Mouse (Mus musculus): Measurements from ENCODE around the gene H2afy. TPM values are rescaled to one million over a fixed set of nuclear protein-coding genes. Genes with fewer than 3 reads are reported as not detected.

The H2afy gene
- 369 and 380 TPM in 2 replicates for polyA plus RNA-seq (2015; fragmentation: Nextera tagmentation; extraction: Ambion mirVana)

DNA sequence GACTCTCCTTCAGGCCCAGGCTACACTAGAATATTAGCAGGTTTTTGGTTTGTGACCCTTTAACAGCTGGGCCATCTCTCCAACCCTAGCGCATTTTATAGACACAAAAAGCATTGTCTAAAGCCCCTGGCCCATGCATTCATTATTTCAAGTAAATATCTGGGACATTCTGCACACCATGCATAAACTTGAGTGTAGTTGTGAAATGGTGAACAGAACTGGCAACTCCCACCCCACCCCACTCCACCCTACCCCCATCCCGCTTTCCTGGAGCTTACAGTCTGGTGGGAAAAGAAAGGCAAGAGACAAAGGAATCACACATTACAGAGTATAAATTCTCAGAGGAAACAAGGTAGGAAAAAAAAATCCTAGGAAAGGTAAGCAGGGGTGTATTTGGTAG, at the start of gene H2afy:
H2afy (minus strand) TSS at position 162 of the 400 bp plus-strand sequence.
- ATAC-seq (ENCODE audit: low FRiP score), result no peak
- 0 out of 2 replicates have a peak, but pooled peaks cover 5% of the 10 kb centered on the region for H3K36me3 ChIP-seq
- no peaks in the 10 kb centered on the region for H3K9me3 ChIP-seq
- H3K4me1 ChIP-seq (replicated peaks), result peaks cover 37% of the 10 kb centered on the region
- H3K27me3 ChIP-seq, result peaks cover 5% of the 10 kb centered on the region; the same call in 1 of the 2 replicates
- peak within 1 kb of the TSS; percentile 91 for H3K4me2 ChIP-seq
- peak within 1 kb of the TSS; percentile 97 for H3K4me3 ChIP-seq
- peak within 1 kb of the TSS; percentile 99 for H3K9ac ChIP-seq
- peak within 1 kb of the TSS; percentile 89 for H3K27ac ChIP-seq
- WGBS, result 84% methylated on average over 2 of the region's 2 CpGs

DNA sequence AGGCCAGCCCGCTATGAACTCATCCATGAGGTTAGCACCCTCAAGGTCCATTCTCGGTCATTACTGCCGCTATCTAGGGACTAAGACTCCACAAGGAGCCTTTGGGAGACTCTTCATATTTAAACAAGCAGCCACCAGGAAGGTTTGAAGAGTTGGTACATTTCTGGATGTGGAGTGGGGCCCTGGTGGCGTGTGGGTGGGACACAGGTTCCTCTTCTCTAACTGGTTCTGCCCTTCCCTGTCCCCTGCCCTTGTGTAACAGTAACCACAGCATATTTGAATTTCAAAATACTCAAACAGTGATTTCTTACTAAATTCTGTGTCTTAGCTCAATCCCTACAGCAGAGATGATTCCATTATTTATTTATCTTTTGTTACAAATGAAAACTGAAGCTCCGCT, 47.5 kb upstream of the H2afy start:
- ATAC-seq (ENCODE audit: low FRiP score), result no peak
- WGBS, result 93% methylated on average over 5 of the region's 5 CpGs
- H3K27me3 ChIP-seq, result 0 out of 2 replicates have a peak, but pooled peaks cover 2% of the 10 kb centered on the region

DNA sequence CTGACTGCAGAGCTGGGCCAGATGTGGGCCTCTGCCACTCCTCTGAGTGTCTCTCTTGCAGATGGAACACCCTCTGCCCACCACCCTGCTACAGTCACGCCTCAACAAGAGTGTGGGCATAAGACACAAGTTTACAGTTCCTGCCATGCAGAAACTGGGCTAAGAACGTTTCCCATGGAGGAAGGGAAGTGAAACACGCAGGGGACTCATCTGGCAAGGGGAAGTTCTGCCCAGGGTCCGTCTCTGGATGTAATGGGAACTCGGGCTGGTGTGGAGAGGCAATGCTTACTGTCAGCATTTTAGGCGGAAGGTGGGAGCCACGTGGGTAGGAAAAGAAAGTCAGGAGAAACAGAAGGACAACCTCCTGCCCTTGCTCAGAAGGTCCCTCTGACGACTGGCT, 45.3 kb upstream of the H2afy start:
- Histone ChIP-seq H3K4me3 (no peak overlapping the region), H3K9me3 (no peaks in the 10 kb centered on the region), H3K9ac (no peak overlapping the region), H3K27me3 (0 out of 2 replicates have a peak, but pooled peaks cover 4% of the 10 kb centered on the region), H3K4me2 (no peak overlapping the region), H3K36me3 (no peaks in the 10 kb centered on the region), H3K4me1 (replicated peaks) (no peaks in the 10 kb centered on the region), H3K27ac (no peak overlapping the region)
- 72% methylated on average over 8 of the region's 8 CpGs for WGBS
- ATAC-seq (ENCODE audit: low FRiP score), result no peak

More for the DNA sequence above, 47.5 kb upstream of the H2afy start:
- Histone ChIP-seq H3K9ac (no peak overlapping the region), H3K9me3 (no peaks in the 10 kb centered on the region), H3K4me3 (no peak overlapping the region), H3K36me3 (no peaks in the 10 kb centered on the region), H3K4me1 (replicated peaks) (no peaks in the 10 kb centered on the region), H3K27ac (no peak overlapping the region), H3K4me2 (no peak overlapping the region)

DNA sequence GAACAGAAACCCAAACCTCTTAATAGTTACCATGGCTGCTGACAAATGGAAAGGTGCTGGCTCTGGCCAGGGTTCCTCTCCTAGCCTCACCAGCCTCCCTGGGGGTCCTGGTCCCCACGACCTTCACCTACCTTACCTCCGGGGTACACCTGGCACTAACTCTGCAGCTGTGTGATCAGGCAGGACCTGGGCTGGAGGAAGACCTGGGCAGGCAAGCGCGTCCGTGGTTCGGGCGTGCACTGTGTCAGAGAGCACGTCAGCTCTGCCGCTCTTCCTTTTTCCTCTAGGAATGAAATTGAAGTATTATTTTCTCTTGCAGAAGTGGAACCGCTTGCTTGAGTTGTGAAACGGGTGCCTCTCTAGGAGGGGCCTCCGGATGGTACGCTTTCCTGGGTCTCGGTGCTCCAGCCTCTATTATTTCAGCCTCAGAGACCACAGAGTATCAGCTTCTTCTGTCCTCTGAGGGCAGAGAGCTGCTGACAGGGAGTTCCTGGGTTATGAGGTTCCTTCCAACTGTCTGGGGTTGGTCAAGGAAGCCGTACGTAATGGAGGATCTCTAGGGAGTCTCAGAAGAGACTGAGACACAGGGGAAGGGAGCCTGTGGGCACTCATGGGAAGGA, 42.4 kb upstream of the H2afy start, which contains the start of gene Tifab:
Tifab (minus strand) TSS at position 470 of the 620 bp plus-strand sequence.
- Histone ChIP-seq H3K27me3 (peaks cover 7% of the 10 kb centered on the region; the same call in 1 of the 2 replicates), H3K4me1 (replicated peaks) (no peaks in the 10 kb centered on the region), H3K4me2 (no peak within 1 kb of the TSS), H3K9ac (no peak within 1 kb of the TSS), H3K4me3 (no peak within 1 kb of the TSS), H3K9me3 (no peaks in the 10 kb centered on the region), H3K27ac (no peak within 1 kb of the TSS), H3K36me3 (no peaks in the 10 kb centered on the region)
- WGBS, result 93% methylated on average over 16 of the region's 16 CpGs
- ATAC-seq (ENCODE audit: low FRiP score), result no peak

DNA sequence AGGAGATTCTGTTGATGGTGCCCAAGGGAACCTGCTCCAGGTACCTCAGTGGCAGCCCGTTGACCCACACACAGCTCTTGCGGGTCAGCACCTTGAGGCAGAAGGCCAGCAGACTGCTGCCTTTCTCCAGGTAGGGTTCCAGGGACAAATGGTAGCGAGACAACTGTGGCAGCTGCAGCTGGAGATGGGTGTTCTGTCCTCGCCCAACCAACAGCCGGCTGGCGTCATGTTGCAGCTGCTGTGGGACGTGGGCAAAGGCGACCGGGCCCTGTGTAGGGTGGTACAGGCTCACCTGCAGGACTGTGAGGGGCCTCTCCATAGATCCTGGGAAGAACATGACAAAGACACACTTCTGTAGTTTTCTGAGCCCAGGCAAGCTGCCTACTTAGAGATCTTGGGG, 40.1 kb upstream of the H2afy start:
- no peak for ATAC-seq (ENCODE audit: low FRiP score)
- Histone ChIP-seq H3K9ac (no peak overlapping the region), H3K4me3 (no peak overlapping the region), H3K9me3 (no peaks in the 10 kb centered on the region), H3K27me3 (peaks cover 8% of the 10 kb centered on the region; the same call in 1 of the 2 replicates), H3K27ac (no peak overlapping the region), H3K4me2 (no peak overlapping the region), H3K36me3 (no peaks in the 10 kb centered on the region), H3K4me1 (replicated peaks) (no peaks in the 10 kb centered on the region)
- WGBS, result 93% methylated on average over 9 of the region's 9 CpGs

DNA sequence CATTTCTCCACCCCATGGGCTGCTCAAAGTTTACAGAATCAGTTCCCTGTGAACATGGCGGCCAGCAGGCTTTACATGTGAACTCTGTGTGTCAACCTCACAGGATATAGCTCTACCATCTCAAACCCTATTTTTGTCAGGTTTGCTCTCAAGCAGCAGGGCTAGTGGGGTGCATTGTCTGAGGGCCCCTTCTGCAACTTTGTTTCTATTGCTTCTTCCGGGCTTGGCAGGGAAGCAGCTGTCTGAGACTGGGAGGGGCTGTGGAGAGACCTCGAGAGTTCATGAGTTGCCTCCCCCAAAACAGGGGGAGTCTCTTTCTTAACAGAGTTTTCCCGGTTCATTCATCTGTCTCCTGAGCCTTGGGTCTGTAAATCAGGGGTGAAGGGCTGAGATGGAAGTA, 39.7 kb upstream of the H2afy start:
- H3K9me3 ChIP-seq, result no peaks in the 10 kb centered on the region
- H3K9ac ChIP-seq, result no peak overlapping the region
- ATAC-seq (ENCODE audit: low FRiP score), result no peak
- no peak overlapping the region for H3K4me3 ChIP-seq
- H3K4me1 ChIP-seq (replicated peaks), result no peaks in the 10 kb centered on the region
- 83% methylated on average over 4 of the region's 4 CpGs for WGBS
- no peaks in the 10 kb centered on the region for H3K36me3 ChIP-seq
- H3K27ac ChIP-seq, result no peak overlapping the region
- H3K4me2 ChIP-seq, result no peak overlapping the region
- peaks cover 8% of the 10 kb centered on the region; the same call in 1 of the 2 replicates for H3K27me3 ChIP-seq

DNA sequence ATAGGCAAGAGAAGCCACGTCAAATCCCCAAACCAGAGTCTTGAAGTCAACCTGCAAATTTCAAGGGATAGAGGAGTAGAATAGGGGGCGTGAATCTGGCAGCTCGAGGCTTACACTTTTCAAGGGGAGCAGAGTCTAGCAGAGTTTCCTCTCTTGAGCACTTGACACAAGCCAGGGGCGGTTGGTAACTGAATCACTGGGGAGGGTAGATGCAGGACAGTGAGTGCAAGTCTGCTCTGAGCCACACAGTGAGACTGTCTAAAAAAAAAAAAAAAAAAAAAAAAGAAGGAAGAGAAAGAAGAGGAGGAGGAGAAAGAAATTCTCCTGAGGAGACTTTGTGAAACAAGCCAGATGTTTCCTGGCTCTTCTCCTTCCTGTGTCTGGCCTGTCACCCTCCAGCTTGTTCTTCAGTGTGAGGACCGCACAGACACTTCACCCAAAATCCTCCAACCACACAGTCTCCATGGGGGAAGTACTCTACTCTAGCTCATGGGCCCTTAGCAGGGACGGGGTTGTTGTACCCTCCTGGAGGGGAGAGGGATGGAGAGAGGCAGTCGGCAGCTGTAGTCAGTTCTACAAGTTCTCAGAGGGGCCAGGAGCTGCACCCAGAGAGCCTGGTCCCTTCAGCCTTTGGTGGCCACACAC, 36.9 kb upstream of the H2afy start:
- no peaks in the 10 kb centered on the region for H3K9me3 ChIP-seq
- H3K4me3 ChIP-seq, result no peak overlapping the region
- H3K9ac ChIP-seq, result no peak overlapping the region
- peaks cover 5% of the 10 kb centered on the region for H3K4me1 ChIP-seq (replicated peaks)
- no peak overlapping the region for H3K4me2 ChIP-seq
- 72% methylated on average over 7 of the region's 7 CpGs for whole genome bisulfite sequencing
- no peak overlapping the region for H3K27ac ChIP-seq
- H3K27me3 ChIP-seq, result peaks cover 11% of the 10 kb centered on the region
- H3K36me3 ChIP-seq, result no peaks in the 10 kb centered on the region
- ATAC-seq (ENCODE audit: low FRiP score), result no peak

DNA sequence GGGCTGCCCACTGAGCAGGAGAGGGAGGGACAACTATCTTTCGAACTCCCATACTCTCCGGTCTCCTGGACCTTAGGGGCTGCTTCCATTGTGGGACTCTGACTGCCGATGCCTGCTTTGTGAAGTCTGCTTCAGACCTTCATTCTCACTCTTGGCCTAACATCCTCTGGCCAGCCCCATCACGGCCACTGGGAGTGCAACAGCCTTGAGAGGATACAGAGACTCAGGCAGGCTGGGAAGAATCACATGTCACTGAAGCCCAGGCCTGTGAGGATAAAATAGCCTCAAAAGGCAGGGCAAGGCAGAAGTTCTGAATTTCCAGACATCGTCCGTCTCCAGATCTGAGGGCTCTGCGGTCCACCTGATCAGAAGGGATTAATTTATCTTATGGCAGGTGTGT, 35.9 kb upstream of the H2afy start:
- Histone ChIP-seq H3K4me1 (replicated peaks) (peaks cover 9% of the 10 kb centered on the region), H3K9me3 (no peaks in the 10 kb centered on the region), H3K4me2 (no peak overlapping the region), H3K27me3 (peaks cover 11% of the 10 kb centered on the region), H3K9ac (no peak overlapping the region), H3K36me3 (no peaks in the 10 kb centered on the region), H3K4me3 (no peak overlapping the region), H3K27ac (no peak overlapping the region)
- ATAC-seq (ENCODE audit: low FRiP score), result no peak
- WGBS, result 84% methylated on average over 7 of the region's 7 CpGs

DNA sequence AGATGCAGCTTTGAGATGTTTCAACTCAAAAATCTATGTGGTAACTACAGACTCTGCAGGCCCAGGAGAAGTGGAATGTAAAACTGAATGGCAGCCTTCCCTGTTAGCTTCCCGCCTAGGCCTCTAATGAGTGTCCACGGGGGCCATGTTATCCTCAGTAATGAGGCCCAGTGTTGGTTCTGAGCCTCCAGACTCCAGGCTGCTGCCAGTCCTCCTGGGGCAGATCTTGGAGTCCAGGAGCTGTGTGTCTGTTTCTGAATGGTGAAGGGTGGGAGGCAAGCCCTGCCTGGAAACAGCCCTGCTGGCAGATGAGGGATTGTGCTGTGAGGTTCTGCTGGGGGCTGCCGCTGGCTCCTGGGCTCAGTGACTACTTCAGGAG, 32.2 kb upstream of the H2afy start:
- Histone ChIP-seq H3K36me3 (no peaks in the 10 kb centered on the region), H3K4me1 (replicated peaks) (peaks cover 9% of the 10 kb centered on the region), H3K9me3 (no peaks in the 10 kb centered on the region), H3K27ac (peak overlapping the region; percentile 26; the same call in 1 of the 2 replicates), H3K27me3 (peaks cover 12% of the 10 kb centered on the region; the same call in 1 of the 2 replicates), H3K4me3 (no peak overlapping the region), H3K4me2 (no peak overlapping the region), H3K9ac (no peak overlapping the region)
- WGBS, result 57% methylated on average over 3 of the region's 3 CpGs
- no peak for ATAC-seq (ENCODE audit: low FRiP score)

DNA sequence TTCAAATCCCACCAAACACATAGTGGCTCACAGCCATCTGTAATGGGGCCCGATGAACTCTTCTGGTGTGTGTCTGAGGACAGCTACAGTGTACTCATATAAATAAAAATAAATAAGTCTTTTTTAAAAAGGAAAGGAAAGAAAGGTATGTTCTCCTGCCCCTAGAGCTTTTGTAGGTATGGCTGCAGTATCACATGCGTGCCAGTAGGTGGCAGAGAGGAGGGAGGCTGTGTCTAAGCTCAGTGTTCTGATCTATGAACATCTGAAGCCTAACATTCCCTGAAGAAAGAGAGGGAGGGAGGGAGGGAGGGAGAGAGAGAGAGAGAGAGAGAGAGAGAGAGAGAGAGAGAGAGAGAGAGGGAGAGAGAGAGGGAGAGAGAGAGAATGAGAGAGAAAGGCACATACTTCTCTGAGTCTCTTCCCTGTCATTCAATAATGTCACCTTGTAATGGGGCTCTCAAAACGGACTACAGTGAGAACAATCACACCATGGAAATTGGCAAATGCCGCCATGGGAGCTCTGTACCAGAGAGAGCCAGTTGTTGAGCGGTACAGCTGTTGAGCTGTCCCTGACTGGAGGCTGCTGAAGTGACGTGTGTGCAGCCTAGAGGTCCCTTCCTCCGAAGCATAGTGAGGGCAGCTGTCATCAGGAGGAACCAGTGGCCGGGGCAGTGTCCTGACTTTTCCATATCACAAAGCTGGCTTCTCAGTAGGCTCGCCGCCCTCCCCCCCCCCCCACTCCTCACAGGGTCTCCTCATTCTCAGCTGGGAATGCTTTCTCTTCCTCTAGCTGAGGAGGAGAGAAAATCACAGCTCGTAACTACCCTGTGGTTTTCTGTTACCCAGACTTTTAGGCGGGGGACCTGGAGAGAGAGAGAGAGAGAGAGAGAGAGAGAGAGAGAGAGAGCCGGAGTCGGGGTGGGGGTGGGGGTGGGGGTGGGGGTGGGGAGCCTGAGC, 31.6 kb upstream of the H2afy start:
- WGBS, result 34% methylated on average over 11 of the region's 14 CpGs
- Histone ChIP-seq H3K4me2 (no peak overlapping the region), H3K9me3 (no peaks in the 10 kb centered on the region), H3K27me3 (peaks cover 9% of the 10 kb centered on the region; the same call in 1 of the 2 replicates), H3K4me3 (no peak overlapping the region), H3K36me3 (no peaks in the 10 kb centered on the region), H3K9ac (no peak overlapping the region), H3K4me1 (replicated peaks) (peaks cover 9% of the 10 kb centered on the region), H3K27ac (no peak overlapping the region)
- ATAC-seq (ENCODE audit: low FRiP score), result 0 out of 2 replicates have a peak, but pooled peaks have one; percentile 54

DNA sequence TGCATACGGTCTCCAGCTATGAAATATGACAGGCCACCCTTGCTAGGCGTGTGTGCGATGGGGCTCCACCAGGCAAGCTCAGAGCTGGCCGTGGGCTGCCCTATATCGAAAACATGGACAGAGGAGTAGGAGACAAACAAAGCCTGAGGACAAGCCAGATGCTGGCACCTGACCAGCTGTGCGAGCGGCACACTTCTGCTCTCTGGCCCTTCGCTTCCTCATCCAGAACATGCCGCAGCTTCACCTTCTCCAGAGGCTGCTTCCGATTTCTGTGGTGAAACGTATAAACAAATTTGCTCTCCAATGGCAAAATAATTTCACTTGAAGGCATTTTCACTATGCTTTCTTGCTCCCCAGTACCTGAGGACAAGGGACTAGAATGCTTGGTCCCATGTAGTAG, 29.4 kb upstream of the H2afy start:
- Histone ChIP-seq H3K4me3 (no peak overlapping the region), H3K27me3 (peaks cover 9% of the 10 kb centered on the region; the same call in 1 of the 2 replicates), H3K9me3 (no peaks in the 10 kb centered on the region), H3K9ac (no peak overlapping the region), H3K27ac (no peak overlapping the region), H3K4me1 (replicated peaks) (peaks cover 9% of the 10 kb centered on the region), H3K36me3 (no peaks in the 10 kb centered on the region), H3K4me2 (no peak overlapping the region)
- no peak for ATAC-seq (ENCODE audit: low FRiP score)
- 94% methylated on average over 11 of the region's 11 CpGs for WGBS

DNA sequence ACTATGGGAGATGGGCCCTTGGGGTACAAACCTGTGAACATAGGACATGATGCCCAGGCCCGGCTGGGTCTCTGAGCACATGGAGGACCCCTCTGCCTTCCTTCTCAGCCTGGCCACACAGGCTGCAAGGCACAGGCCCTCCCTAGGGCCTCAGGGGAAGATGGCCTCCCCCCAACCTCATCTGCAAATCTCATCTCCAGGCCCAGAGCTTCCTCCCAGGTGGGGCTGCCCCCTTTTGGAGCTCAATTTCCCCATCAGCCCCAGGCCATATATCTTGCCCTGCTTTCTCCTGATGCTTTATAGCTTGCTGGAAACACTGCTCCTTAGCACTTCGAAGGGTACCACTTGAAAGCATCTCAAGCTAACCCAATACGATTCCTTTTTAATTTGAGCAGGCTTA, 28.2 kb upstream of the H2afy start:
- H3K27me3 ChIP-seq, result peaks cover 5% of the 10 kb centered on the region; the same call in 1 of the 2 replicates
- no peak overlapping the region for H3K9ac ChIP-seq
- ATAC-seq (ENCODE audit: low FRiP score), result no peak
- H3K27ac ChIP-seq, result no peak overlapping the region
- WGBS, result 86% methylated on average over 3 of the region's 3 CpGs
- no peak overlapping the region for H3K4me2 ChIP-seq
- H3K4me3 ChIP-seq, result no peak overlapping the region
- H3K4me1 ChIP-seq (replicated peaks), result peaks cover 11% of the 10 kb centered on the region
- H3K9me3 ChIP-seq, result no peaks in the 10 kb centered on the region
- H3K36me3 ChIP-seq, result no peaks in the 10 kb centered on the region

Data from hindbrain, embryonic 13.5 days (tissue).